Mouse (Mus musculus) heart, postnatal 10 days (tissue): ENCODE results near the gene Bcas3. TPM values are rescaled to one million over a fixed set of nuclear protein-coding genes. Genes with fewer than 3 reads are reported as not detected.
A peak's percentile ranks its signal among the peaks of the same experiment; 100 is the strongest.

Experiments
- DNase-seq, 2 experiments: peaks; one replicate each; pipeline ENCODE4 v3.0.0; 2021
- intact Hi-C: fragments of 180-260 bp; cut with DNase I; formaldehyde crosslinking; loops from one replicate; pipeline ENCODE4 v1.15.1; 2025
- total RNA-seq, 2 experiments: library from RNA; stranded (reverse); gene quantifications; 2 replicates each; pipeline ENCODE4 v1.2.3; 2021

Bcas3 gene
- total RNA-seq, 2 experiments from 2014 or later, result 31.9 to 34.6 TPM

- DNase-seq, result peak; percentile 77 to 79
- intact Hi-C loops, result loop anchor here (5.0 kb wide), 1 partner anchor 92 kb away; no protein-coding TSS in a partner anchor
These were observed 172.0 kb downstream of the Bcas3 start for GRCm38 (mm10) chr11:85524841-85525500.

GRCm38 (mm10) chr11:85525501-85525885 lies 172.5 kb downstream of the Bcas3 start:
- DNase-seq, result peak in 1 of 2 experiments; percentile 29
- intact Hi-C loops, result no loop called here

GRCm38 (mm10) chr11:85525979-85526775 lies 173.2 kb downstream of the Bcas3 start:
- peak in 1 of 2 experiments; percentile 22 for DNase-seq

GRCm38 (mm10) chr11:85527261-85527660 lies 174.3 kb downstream of the Bcas3 start:
- intact Hi-C loops, result no loop called here
- no peak for DNase-seq

More at GRCm38 (mm10) chr11:85525979-85526775, 173.2 kb downstream of the Bcas3 start:
- intact Hi-C loops, result no loop called here

- intact Hi-C loops, result no loop called here
- no peak for DNase-seq
These were observed 176.7 kb downstream of the Bcas3 start for GRCm38 (mm10) chr11:85529531-85530285.

- DNase-seq, result no peak
- intact Hi-C loops, result no loop called here
These were observed 188.0 kb downstream of the Bcas3 start for GRCm38 (mm10) chr11:85540989-85541388.

- DNase-seq, result no peak
- intact Hi-C loops, result no loop called here
These were observed 190.3 kb downstream of the Bcas3 start for GRCm38 (mm10) chr11:85543311-85543710.

GRCm38 (mm10) chr11:85545602-85546001 lies 192.6 kb downstream of the Bcas3 start:
- no peak for DNase-seq
- intact Hi-C loops, result no loop called here

GRCm38 (mm10) chr11:85547966-85548365 lies 195.0 kb downstream of the Bcas3 start:
- intact Hi-C loops, result no loop called here
- DNase-seq, result no peak

- intact Hi-C loops, result no loop called here
- DNase-seq, result no peak
These were observed 196.7 kb downstream of the Bcas3 start for GRCm38 (mm10) chr11:85549651-85550050.

GRCm38 (mm10) chr11:85555066-85555465 lies 202.1 kb downstream of the Bcas3 start:
- intact Hi-C loops, result no loop called here
- no peak for DNase-seq

GRCm38 (mm10) chr11:85555721-85556120 lies 202.8 kb downstream of the Bcas3 start:
- intact Hi-C loops, result no loop called here
- no peak for DNase-seq

GRCm38 (mm10) chr11:85565068-85565467 lies 212.1 kb downstream of the Bcas3 start:
- intact Hi-C loops, result no loop called here
- DNase-seq, result no peak

GRCm38 (mm10) chr11:85571040-85571439 lies 218.1 kb downstream of the Bcas3 start:
- DNase-seq, result peak; percentile 13 to 16
- intact Hi-C loops, result no loop called here

GRCm38 (mm10) chr11:85571936-85572335 lies 219.0 kb downstream of the Bcas3 start:
- intact Hi-C loops, result no loop called here

GRCm38 (mm10) chr11:85572590-85572989 lies 219.6 kb downstream of the Bcas3 start:
- intact Hi-C loops, result no loop called here
- DNase-seq, result peak; percentile 6 to 12

More at GRCm38 (mm10) chr11:85571936-85572335, 219.0 kb downstream of the Bcas3 start:
- peak; percentile 45 to 54 for DNase-seq

- peak; percentile 35 to 40 for DNase-seq
- intact Hi-C loops, result loop anchor here (2.0 kb wide), 1 partner anchor 52 kb away; no protein-coding TSS in a partner anchor
These were observed 221.5 kb downstream of the Bcas3 start for GRCm38 (mm10) chr11:85574496-85574895.

GRCm38 (mm10) chr11:85577816-85578645 lies 225.1 kb downstream of the Bcas3 start:
- DNase-seq, result peak in 1 of 2 experiments; percentile 22
- intact Hi-C loops, result no loop called here

GRCm38 (mm10) chr11:85584086-85584485 lies 231.1 kb downstream of the Bcas3 start:
- intact Hi-C loops, result no loop called here
- DNase-seq, result no peak

GRCm38 (mm10) chr11:85593636-85594035 lies 240.7 kb downstream of the Bcas3 start:
- intact Hi-C loops, result no loop called here
- DNase-seq, result no peak
